Mouse (Mus musculus): ENCODE data around the gene Nme8. TPM values are rescaled to one million over a fixed set of nuclear protein-coding genes. Genes with fewer than 3 reads are reported as not detected.

The Nme8 gene
- polyA plus RNA-seq, 1 experiment from 2014 or later = not detected

Other genes with a start within 250 kb of the Nme8 start
- 22.5 and 25.3 TPM in 2 replicates for gene Epdr1, start 77.9 kb downstream of the Nme8 start, polyA plus RNA-seq (2014; fragmentation: Nextera tagmentation; extraction: Ambion mirVana)
- 1.0 and 1.2 TPM in 2 replicates for gene Sfrp4, start 74.7 kb downstream of the Nme8 start, polyA plus RNA-seq (2014; fragmentation: Nextera tagmentation; extraction: Ambion mirVana)
- gene Gpr141, start 126.5 kb upstream of the Nme8 start, polyA plus RNA-seq (2014; fragmentation: Nextera tagmentation; extraction: Ambion mirVana) = 1.1 and 1.2 TPM in 2 replicates